Mouse (Mus musculus) C2C12 (cell line): ENCODE results near the gene Skiv2l.

Experiments used
- CTCF ChIP-seq: IDR thresholded peaks from one replicate; pipeline ENCODE4 v1.5.1; 2011; ENCODE audit not compliant: control insufficient read depth, insufficient read depth, insufficient read length
- FOSL1 ChIP-seq: IDR thresholded peaks from one replicate; pipeline ENCODE4 v1.8.0; 2011; ENCODE audit warnings: mild to moderate bottlenecking, low read length; ENCODE audit not compliant: poor library complexity, insufficient read depth, severe bottlenecking
- MAX ChIP-seq: IDR thresholded peaks from one replicate; pipeline ENCODE4 v1.6.1; 2011; ENCODE audit warnings: mild to moderate bottlenecking, control low read depth
- MYOG ChIP-seq: IDR thresholded peaks from one replicate; pipeline ENCODE4 v1.6.1; 2011; ENCODE audit not compliant: control insufficient read depth, insufficient read length; ENCODE audit errors: extremely low read depth

DNA sequence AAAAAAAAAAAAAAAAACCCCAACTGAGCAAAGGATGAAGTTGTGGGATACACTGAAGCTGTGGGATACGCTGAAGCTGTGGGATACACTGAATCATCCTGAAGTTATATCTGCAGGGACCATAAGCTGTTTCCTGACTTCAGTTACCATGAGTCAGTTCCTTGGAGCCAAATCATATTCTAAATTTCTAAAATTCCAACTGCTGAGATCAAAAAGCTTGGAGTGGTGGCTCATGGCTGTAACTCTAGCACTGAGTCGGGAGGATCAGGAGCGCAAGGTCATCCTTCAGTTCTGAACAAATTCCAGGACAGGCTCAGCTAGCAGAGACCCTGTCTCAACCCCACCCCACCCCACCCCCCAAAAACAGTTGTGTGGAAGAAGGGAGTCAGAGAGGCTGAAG lies 35.6 kb upstream of the Skiv2l start:
- TF ChIP-seq CTCF (no peak), MAX (no peak), MYOG (no peak), FOSL1 (no peak)
